Mouse (Mus musculus): ENCODE measurements around the gene Tradd. TPM values are rescaled to one million over a fixed set of nuclear protein-coding genes. Genes with fewer than 3 reads are reported as not detected.
"Not testable (repeated sequence)": the region's sequence is repeated elsewhere in the genome, so short reads cannot be mapped to it uniquely, and the experiment has no call there.

Gene Tradd
- total RNA-seq, 4 experiments from 2014 or later = 3.7 to 5.7 (median 5.2) TPM

DNA sequence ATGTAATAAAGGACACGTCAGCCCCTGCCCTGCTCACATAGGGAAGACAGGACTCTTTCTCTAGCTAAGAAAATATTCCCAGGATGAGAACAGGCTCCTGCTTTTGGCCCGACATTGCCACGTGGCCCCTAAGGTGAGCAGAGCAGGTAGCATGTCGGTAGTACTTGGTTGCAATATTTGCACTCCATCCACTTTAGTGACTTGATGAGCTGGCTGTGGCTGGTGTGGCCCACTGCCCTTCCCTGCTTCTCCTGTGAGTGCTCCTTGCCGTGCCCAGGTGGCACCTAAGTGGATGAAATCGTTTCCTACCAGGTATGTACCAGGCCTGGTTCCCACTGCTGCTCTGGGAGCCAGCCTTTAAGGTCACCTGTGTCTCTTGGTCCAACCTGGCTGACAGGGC is 12.5 kb downstream of the Tradd start:
- DNase-seq (ENCODE audit: low spot score) = no peak

DNA sequence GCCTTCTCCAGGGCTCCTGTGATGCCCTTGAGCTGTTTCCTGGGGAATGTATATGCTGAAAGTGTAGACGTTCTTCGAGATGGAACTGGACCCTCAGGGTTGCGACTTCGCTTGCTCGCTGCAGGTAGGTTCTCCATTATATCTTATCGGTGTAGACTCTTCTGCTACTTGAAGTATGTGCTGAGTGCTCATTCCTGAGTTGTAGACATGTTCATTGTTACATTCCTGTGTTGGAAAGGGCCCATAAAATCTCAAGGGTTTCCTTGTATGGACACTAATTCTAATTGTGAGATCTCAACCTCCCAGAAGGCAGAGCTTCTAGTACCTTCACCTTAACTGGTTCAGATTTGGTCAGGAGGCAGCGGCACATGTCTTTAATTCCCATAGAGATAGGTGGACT is 23.4 kb downstream of the Tradd start:
- no peak for DNase-seq (ENCODE audit: low spot score)

DNA sequence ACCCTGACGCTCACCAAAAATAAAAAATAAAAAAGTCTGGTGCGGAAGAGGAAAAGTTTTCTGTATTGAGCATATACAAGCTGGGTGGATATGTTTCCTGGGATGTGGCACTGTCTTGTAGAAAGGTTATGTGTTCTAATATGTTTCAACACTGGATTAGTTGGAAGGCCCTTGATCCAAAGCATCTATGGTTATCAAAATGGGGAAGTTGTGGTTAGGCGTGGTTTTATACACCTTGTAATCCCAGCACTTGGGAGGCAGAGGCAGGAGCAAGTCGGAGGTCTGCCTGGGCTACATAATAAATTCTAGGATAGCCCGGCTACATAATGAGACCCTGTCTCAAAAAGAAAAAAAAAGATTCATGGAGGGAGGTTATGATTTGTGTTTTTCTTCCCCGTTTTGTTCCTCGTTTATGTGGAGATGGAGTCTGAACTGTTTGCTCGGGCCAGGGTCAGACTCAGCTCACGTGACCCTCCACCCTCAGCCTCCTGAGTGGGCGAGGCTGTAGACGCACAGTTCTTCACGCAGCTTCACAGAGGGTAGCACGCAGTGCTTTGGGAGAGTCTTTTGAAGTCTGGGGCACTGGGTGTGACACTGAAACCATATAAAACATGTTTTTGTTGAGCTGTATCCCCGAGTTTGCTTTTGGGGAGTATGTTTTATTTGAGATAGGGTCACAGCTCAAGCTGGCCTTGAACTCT is 26.8 kb downstream of the Tradd start:
- DNase-seq (ENCODE audit: low spot score) = no peak

DNA sequence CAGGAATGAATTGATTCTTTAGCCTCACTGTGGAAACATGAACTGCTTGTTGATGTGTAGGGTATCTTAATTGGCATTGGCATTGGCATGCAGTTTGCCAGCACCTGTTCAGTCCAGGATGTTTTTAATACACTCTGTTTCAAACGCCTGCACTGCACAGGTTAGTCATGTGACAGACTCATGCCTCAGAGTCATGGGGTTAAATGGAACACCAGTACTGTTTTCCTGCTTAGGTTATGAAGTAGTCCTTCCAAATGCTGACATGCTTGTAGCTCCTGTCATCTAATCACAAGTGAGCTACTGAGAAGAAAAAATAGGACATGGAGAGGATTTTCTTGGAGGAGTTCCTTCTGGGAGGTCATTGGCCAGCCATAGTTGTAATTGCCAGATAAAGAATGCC is 29.2 kb downstream of the Tradd start:
- no peak for DNase-seq (ENCODE audit: low spot score)

DNA sequence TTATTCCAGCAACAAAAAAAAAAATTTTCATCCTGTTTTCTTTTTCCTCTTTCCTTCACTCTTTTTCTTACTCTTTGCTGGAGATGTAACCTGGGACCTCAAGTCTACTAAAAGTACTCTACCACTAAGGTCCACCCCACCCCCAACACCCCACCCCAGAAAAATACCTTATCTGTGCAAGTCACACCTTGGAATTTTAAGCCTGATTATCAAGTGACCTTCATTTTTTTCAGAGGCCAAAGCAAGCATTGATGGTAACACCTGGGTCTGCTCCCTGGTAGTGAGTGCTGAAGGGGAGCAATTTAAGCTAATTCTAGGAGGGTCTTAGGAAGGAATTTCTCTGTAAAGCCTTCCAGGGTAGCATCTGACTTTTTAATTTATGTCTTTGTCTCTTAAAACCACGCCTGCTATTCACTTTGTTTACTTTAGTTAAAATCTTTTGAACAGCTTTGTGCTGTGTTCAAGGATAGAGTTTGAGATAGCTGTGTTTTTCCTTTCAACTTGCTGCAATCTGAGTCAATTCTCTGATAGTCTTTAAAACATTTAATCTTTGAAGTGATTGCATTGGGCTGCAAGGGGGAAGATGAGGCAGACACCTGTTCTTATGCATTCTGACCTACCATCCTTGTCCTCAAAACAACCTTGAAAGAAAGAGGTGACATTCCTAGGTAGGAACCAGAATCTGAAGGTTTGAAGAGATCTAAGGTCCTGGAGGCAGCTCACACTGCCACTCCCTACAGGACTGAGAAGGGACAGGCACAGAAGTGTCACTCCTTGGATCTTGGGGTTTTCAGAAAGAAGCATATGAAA is 31.1 kb downstream of the Tradd start:
- DNase-seq (ENCODE audit: low spot score) = no peak

DNA sequence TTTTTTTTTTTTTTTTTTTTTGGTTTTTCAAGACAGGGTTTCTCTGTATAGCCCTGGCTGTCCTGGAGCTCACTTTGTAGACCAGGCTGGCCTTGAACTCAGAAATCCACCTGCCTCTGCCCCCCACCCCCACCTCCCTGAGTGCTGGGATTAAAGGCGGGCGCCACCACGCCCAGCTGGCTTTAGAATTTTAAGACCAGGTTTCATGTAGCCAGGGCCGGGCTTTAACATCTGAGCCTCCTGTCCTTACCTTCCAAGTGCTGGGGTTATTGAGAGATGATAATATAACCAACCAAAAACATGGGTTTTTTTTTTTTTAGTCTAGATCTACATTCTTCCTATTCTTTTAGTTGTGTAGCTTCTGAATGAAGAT is 32.1 kb downstream of the Tradd start:
- not testable (repeated sequence) for DNase-seq (ENCODE audit: low spot score)

DNA sequence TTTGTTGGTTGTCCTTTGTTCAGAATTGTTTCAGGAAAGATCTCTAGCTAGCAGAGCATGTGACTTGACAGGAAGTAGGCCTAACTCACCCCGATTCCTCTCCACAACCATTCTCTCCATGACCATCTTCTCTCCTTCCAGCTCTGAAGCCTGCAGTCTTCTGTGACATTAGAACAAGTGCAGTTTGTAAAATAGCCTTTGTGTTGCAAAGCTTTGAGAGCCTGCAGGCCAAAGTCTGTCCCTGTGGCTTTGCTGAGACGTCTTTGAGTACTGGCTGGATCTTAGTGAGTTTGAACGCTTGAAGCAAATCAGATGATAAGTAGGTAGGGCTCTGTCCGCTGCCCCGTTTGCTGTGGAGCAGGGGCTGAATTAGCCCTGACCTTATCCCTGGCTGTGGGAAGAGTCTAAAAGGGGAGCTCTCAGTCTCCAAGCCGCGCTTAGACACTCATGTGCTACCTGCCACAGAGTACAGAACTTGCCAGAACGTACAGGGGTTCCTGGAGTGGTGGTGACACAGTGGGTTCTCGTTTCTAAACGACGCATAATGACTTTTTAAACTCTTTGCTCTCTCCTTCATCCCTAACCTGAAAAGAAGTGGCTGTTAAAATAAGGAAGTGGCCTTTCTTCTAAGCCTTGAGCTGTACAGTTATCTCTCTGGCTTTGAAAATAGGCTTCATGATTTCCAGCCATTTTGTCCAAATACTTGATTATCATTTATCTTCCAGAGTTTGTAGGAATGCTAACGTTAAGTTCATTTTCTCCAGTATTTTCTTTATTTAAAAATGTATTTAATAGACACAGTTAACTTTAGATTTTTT is 32.7 kb downstream of the Tradd start:
- DNase-seq (ENCODE audit: low spot score) = no peak

DNA sequence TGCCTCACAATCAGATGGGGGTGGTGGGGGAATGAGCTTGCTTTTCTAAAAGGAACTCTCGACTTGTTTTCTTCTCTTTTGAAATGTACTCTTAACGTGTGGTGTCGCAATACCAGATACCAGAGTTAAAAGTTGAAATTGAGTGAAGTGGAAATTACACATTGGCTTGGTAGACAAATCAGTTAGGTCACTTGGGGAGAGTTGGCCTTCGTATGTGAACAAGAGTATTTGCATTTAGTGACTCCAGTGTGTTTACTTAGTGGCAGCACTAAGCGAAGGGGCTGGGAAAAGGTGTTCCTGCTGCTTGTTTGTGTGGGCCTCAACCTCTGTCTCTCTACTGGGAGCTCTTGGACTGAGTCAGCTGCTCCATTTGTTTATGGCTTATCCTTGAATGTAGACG is 38.5 kb downstream of the Tradd start:
- no peak for DNase-seq (ENCODE audit: low spot score)

DNA sequence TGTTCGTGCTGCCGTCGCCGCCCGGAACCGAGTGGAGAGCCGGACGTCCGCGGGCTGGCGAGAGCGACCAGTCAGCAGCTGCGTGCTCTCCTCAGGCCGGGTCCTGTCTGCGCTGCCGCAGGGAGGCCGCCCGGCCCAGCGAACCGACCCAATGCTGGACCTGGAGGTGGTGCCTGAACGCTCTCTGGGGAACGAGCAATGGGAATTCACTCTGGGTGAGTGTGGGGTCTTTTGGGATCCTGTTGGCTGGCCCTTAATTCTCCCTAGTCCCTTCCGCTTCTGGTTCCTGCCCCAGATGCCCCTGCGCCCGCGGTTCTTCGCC is 39.2 kb downstream of the Tradd start:
- no peak for DNase-seq (ENCODE audit: low spot score)

DNA sequence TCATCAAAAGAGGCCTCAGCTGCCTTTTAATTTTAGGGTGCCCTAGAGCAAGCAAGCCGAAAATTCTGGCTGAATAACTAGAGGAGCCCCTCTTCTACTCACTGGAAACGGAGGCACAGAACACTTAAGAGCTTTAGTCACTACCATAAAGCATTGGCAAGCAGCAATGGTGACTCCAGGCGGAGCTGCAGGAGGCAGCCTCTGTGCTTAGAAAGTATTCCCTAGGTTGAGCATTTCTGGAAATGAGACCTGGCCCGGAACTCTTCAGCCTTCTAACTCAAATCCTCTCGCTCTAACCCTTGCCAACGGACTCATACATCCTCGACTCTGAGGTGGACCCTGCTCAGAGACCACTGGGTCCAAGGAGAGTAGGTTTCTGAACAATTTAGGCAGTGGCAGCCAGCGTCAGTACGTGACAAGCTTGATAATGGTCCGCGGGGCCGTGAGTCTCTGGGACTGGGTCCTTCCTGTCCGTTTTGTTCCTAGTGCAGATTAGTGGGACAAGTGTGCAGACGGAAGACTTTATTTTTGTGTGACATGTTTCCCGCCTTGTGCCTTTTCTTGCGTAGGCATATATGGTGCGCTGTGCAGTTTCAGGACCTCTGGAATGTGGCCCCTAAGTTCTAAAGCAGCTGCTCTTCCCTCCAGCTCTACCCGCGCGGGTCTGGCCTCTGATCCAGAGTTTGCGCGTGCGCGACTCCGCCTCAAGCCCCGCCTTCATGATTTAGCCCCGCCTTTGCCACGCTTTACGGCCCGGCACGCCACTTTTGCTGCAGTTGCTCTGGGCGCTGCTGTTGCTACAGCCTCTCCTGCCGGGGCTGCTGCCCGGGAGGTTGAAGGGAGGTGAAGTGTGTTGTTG is 39.8 kb downstream of the Tradd start, which contains the start of gene D230025D16Rik:
Gene D230025D16Rik, plus strand, starts transcription at position 733 of the 859 bp plus-strand sequence.
- DNase-seq (ENCODE audit: low spot score) = peak; percentile 97

DNA sequence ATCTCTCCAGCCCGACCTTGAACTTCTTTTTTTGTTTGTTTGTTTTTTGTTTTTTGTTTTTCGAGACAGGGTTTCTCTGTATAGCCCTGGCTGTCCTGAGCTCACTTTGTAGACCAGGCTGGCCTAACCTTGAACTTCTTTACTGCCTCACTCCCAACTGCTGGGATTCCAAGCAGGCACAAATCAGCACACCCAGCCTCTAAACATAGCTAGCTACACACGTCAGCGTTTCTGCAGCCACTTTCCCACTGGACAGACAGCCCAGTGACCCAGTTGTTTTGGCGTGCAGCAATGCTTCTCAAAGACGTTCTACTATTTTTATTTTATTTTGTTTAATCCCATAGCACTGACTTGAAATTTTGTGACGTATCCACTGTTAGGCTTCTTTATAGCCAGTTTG is 40.6 kb downstream of the Tradd start:
- DNase-seq (ENCODE audit: low spot score) = peak; percentile 22

DNA sequence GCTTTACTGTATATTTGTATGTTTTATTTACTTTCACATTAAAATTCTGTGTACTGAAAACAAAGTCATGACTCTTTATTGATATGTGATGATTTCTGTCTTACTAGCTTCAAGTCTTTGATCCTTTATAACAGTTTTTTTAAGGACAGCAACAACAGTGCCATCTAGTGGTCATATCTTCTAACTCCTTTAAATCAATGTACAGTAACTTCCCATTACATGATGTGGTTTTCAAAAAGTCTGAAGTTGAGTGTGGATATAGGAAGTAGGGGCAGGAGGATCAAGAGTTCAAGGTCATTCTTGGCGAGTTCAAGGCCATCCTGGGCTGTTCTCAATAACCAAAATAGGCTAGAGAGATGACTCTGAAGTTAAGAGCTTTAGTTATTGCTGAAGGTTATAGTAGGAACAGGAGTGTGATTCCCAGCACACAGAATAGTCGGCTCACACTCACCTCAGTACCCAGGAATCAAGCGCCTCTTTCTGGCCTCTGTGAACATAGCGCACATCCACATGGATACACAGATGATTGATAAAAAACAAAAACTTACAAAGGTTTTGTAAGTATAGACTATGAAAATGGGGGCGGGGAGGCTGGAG is 46.4 kb downstream of the Tradd start:
- DNase-seq (ENCODE audit: low spot score) = peak; percentile 73

DNA sequence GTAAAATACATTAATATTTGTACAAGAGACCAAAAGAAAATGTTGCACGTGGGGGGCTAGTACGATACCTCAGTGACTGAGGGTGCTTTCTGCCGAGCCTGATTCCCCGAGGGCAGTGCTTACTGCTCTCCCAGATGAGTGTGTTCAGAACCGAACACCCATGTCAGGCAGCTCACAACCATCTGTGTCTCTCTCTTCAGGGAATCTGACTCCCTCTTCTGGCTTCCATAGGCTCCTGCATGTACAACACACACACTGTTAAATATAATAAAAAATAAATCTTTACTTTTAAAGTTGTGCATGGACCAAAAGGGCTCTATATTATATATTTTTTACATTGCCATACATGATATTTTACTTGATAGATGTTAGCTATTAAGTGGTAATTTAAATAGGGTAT is 50.3 kb downstream of the Tradd start:
- no peak for DNase-seq (ENCODE audit: low spot score)

DNA sequence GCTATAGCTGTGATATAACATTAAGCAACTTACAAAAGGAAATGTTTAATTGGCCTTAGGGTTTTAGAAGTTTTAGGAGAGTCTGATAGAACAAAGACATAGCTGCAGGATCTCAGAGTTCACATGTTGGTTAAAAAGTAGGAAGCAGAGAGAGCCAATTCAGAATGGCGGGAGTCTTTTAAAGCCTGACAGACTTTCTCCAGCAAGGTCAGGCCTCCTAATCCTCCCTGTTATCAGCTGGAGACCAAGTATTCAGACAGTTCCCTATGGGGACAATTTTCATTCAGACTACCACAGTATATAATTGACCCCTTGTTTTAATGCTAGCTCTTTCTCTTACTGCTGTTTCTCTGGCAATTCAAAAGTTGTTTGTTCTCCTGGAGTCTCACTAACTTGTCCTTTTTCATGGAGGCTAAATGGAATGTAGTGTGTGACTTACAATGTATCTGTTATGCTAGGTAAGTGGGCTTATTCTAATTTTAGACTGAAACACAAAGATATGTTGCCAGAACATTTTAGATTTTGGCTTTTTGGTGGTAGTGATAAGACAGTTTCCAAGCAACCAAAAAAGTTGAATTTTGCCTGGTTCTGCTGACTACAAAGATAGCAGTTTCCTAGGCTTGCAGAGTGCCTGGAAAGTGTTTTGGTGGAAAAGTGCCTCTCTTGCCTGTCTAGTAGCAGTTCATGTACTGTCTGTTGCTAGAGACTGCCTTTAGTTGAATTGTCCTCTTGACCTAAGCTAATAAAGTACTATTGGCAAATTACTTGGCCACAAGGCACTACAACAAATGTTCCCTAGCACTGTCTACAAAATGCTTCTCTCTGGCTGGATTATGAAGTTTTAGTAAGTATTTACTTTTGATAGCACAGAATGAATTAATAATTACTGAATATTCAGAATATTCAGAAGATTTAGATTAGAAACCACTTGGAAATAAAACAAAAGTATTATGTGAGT is 55.0 kb downstream of the Tradd start:
- DNase-seq (ENCODE audit: low spot score) = no peak

Small RNAs within 50 kb of the gene (microRNA-seq; reads per million reads assigned to microRNA genes)
- gene Gm27320 (not detected), gene Mir328 (1,878 reads per million, percentile 87 among the genes with 10 or more reads in this experiment)

Other genes with a start within 250 kb of the Tradd start
- under 1 TPM in 1 of 4 experiments, not detected in 3; 0.16 TPM for gene Ces3a, start 216.0 kb downstream of the Tradd start, total RNA-seq (2022)
- under 1 TPM in 2 of 4 experiments, not detected in 2; 0.26 to 0.33 TPM for gene Ces3b, start 180.9 kb downstream of the Tradd start, total RNA-seq (2022)
- not detected for gene Ces4a, start 132.8 kb downstream of the Tradd start, total RNA-seq (2022)
- gene Cbfb, start 93.9 kb downstream of the Tradd start, total RNA-seq (2022) = 10 to 100 TPM; 19.2 to 21.8 (median 21.0) TPM
- gene D230025D16Rik, start 39.5 kb downstream of the Tradd start, total RNA-seq (2022) = 10 to 100 TPM; 14.4 to 20.9 (median 17.4) TPM
- gene B3gnt9, start 9.5 kb downstream of the Tradd start, total RNA-seq (2022) = 1 to 10 TPM; 2.5 to 3.8 (median 3.4) TPM
- gene Fbxl8, start within 50 bp of the Tradd start, total RNA-seq (2022) = 1 to 10 TPM; 2.0 to 2.6 (median 2.5) TPM
- 1 to 10 TPM; 3.3 to 5.0 (median 4.5) TPM for gene Hsf4, start 5.2 kb upstream of the Tradd start, total RNA-seq (2022)
- 10 to 100 TPM; 23.7 to 28.3 (median 27.1) TPM for gene Nol3, start 11.5 kb upstream of the Tradd start, total RNA-seq (2022)
- 1 to 10 TPM; 1.1 to 1.6 (median 1.5) TPM for gene 4931428F04Rik, start 25.3 kb upstream of the Tradd start, total RNA-seq (2022)
- 1 to 10 TPM; 3.6 to 6.2 (median 4.8) TPM for gene Exoc3l, start 31.5 kb upstream of the Tradd start, total RNA-seq (2022)
- 10 to 100 TPM; 18.7 to 21.9 (median 21.4) TPM for gene E2f4, start 33.1 kb upstream of the Tradd start, total RNA-seq (2022)
- 1 to 10 TPM in 3 of 4 experiments, under 1 TPM in 1; 0.75 to 1.8 (median 1.3) TPM for gene Elmo3, start 41.0 kb upstream of the Tradd start, total RNA-seq (2022)
- gene Lrrc29, start 61.7 kb upstream of the Tradd start, total RNA-seq (2022) = 1 to 10 TPM in 2 of 4 experiments, under 1 TPM in 2; 0.69 to 1.8 (median 1.1) TPM
- 10 to 100 TPM; 23.9 to 28.1 (median 26.0) TPM for gene Tmem208, start 61.7 kb upstream of the Tradd start, total RNA-seq (2022)
- gene Fhod1, start 83.3 kb upstream of the Tradd start, total RNA-seq (2022) = 1 to 10 TPM; 5.8 to 8.1 (median 6.3) TPM
- gene Slc9a5, start 84.2 kb upstream of the Tradd start, total RNA-seq (2022) = under 1 TPM; 0.41 to 0.79 (median 0.48) TPM
- not detected for gene Plekhg4, start 108.7 kb upstream of the Tradd start, total RNA-seq (2022)
- under 1 TPM in 3 of 4 experiments, not detected in 1; 0.11 to 0.31 (median 0.28) TPM for gene Kctd19, start 148.9 kb upstream of the Tradd start, total RNA-seq (2022)
- gene Lrrc36, start 149.0 kb upstream of the Tradd start, total RNA-seq (2022) = under 1 TPM; 0.19 to 0.56 (median 0.45) TPM
- 10 to 100 TPM; 25.8 to 42.5 (median 34.9) TPM for gene Tppp3, start 206.9 kb upstream of the Tradd start, total RNA-seq (2022)
- 10 to 100 TPM; 13.0 to 15.3 (median 13.5) TPM for gene Zdhhc1, start 232.3 kb upstream of the Tradd start, total RNA-seq (2022)

All from heart, adult 8-10 months (tissue).